Comparison of ENCODE assay signal across 22 mouse cellular contexts in genomic region chr11:39999483-39999882, GRCm38 (mm10).
"Had no signal": no experiment of that assay in that cellular context is flagged by ENCODE, and none has a peak within 500 bp of the region (broad histone marks: within the 10 kb centered on the region; RNA-seq: fewer than 3 reads in every experiment).

No protein-coding gene starts in this region.

- H3K4me3 ChIP-seq: layer of hippocampus, adult 2 months; left cerebral cortex, adult 2 months; midbrain, embryonic 10.5 days; midbrain, embryonic 13.5 days; myocyte had no signal

- H3K27ac ChIP-seq: kidney, postnatal 0 days; layer of hippocampus, adult 2 months; left cerebral cortex, adult 2 months; liver, embryonic 14.5 days; macrophage; midbrain, embryonic 10.5 days; midbrain, embryonic 13.5 days; stomach, postnatal 0 days had no signal

- H3K4me2 ChIP-seq: liver, embryonic 11.5 days; lung, embryonic 14.5 days; midbrain, embryonic 13.5 days had no signal

- H3K9ac ChIP-seq: liver, embryonic 14.5 days; liver, postnatal 0 days; lung, embryonic 14.5 days; midbrain, embryonic 13.5 days had no signal

- H3K36me3 ChIP-seq: midbrain, embryonic 10.5 days; midbrain, embryonic 13.5 days had no signal

- H3K27me3 ChIP-seq: midbrain, embryonic 13.5 days had no signal

- DNase-seq: kidney, postnatal 25 days; layer of hippocampus, postnatal 36 days; liver, postnatal 0 days; lung, embryonic 14.5 days; right cerebral cortex, adult 18-20 months; right cerebral cortex, postnatal 14 days; right cerebral cortex, postnatal 4 days; thymus, adult 2 months; thymus, postnatal 14 days; thymus, postnatal 4 days had no signal

- H3K4me1 ChIP-seq: midbrain, embryonic 10.5 days; midbrain, embryonic 13.5 days had no signal

- ATAC-seq: liver, postnatal 0 days; lung, postnatal 0 days; midbrain, embryonic 13.5 days; midbrain, embryonic 16.5 days had no signal

- H3K9me3 ChIP-seq: midbrain, embryonic 10.5 days; midbrain, embryonic 13.5 days had no signal
